Mouse (Mus musculus): Measurements from ENCODE around the gene Spats2l.

DNA sequence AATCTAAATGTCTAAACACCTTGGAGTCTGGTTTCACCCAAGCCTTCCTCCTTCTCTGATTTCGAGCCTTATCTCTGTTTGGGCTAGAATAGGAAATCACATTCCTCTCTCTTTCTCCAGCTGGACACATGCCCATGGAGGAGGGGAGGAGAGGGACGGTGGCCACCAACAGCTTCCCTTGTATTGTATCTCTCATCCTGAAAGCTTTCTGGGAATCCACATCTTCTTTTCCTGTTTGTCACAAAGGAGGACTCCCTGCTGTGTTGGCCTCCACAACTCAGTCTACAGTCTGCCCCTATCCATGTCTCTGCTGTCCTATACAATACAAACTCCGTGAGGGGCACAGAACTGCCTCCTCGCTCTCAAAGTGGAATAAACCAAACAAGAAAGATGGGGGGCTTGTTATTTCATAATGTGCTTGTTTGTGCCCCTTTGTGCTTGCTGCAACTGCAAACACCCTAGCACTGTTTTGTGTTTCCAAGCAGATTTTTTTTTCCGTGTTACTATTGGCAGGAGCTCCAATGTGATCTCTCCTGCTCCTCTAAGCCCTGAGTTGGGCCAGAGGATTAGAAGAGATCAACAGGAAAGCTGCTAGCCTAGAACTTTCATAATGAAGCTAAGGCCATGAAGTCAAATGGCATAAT lies 116.4 kb downstream of the Spats2l start:
- TF ChIP-seq POLR2A (IDR thresholded peaks at IDR 0.05; ENCODE audit: borderline replicate concordance, low read depth, low read length) (no peak), CTCF (IDR thresholded peaks at IDR 0.05; ENCODE audit: low read depth, low read length) (no peak)
